Mouse (Mus musculus): ENCODE data around the gene BC048403. TPM values are rescaled to one million over a fixed set of nuclear protein-coding genes. Genes with fewer than 3 reads are reported as not detected.

Gene BC048403
- polyA plus RNA-seq, 1 experiment from 2014 or later = 2.7 TPM

GRCm38 (mm10) chr10:121742336-121742735, 2.6 kb downstream of the BC048403 start:
- H3K4me2 ChIP-seq (ENCODE audit: low read depth) = no peak overlapping the region
- no peaks in the 10 kb centered on the region for H3K27me3 ChIP-seq (ENCODE audit: control insufficient read depth, insufficient read depth, low read length)
- no peak overlapping the region for H3K27ac ChIP-seq (ENCODE audit: low read depth, low read length)
- H3K9me3 ChIP-seq (ENCODE audit: control insufficient read depth, low read length) = no peaks in the 10 kb centered on the region
- 37% methylated on average over 4 of the region's 4 CpGs for WGBS
- H3K4me1 ChIP-seq (ENCODE audit: control insufficient read depth, insufficient read depth, low read length) = peaks cover 4% of the 10 kb centered on the region; the same call in 1 of the 2 replicates
- peaks cover 3% of the 10 kb centered on the region; the same call in 1 of the 2 replicates for H3K36me3 ChIP-seq (ENCODE audit: control insufficient read depth, insufficient read depth, low read length)
- no peak overlapping the region for H3K4me3 ChIP-seq (ENCODE audit: low read depth, low read length)
- ATAC-seq (ENCODE audit: insufficient read depth, low FRiP score, low TSS enrichment) (no peak), DNase-seq (ENCODE audit: low spot score) (no peak)
- H3K9ac ChIP-seq (ENCODE audit: low read length) = no peak overlapping the region

GRCm38 (mm10) chr10:121750175-121750574, 10.4 kb downstream of the BC048403 start:
- Histone ChIP-seq H3K36me3 (ENCODE audit: control insufficient read depth, insufficient read depth, low read length) (peaks cover 3% of the 10 kb centered on the region; the same call in 1 of the 2 replicates), H3K4me1 (ENCODE audit: control insufficient read depth, insufficient read depth, low read length) (no peaks in the 10 kb centered on the region), H3K9ac (ENCODE audit: low read length) (no peak overlapping the region), H3K4me2 (ENCODE audit: low read depth) (no peak overlapping the region), H3K9me3 (ENCODE audit: control insufficient read depth, low read length) (no peaks in the 10 kb centered on the region), H3K4me3 (ENCODE audit: low read depth, low read length) (no peak overlapping the region), H3K27me3 (ENCODE audit: control insufficient read depth, insufficient read depth, low read length) (no peaks in the 10 kb centered on the region), H3K27ac (ENCODE audit: low read depth, low read length) (no peak overlapping the region)
- DNase-seq (ENCODE audit: low spot score) = no peak
- WGBS = 96% methylated on average over 12 of the region's 12 CpGs
- ATAC-seq (ENCODE audit: insufficient read depth, low FRiP score, low TSS enrichment) = no peak

GRCm38 (mm10) chr10:121754237-121754636, 14.5 kb downstream of the BC048403 start:
- Histone ChIP-seq H3K4me2 (ENCODE audit: low read depth) (no peak overlapping the region), H3K9ac (ENCODE audit: low read length) (no peak overlapping the region), H3K4me1 (ENCODE audit: control insufficient read depth, insufficient read depth, low read length) (no peaks in the 10 kb centered on the region), H3K36me3 (ENCODE audit: control insufficient read depth, insufficient read depth, low read length) (no peaks in the 10 kb centered on the region), H3K4me3 (ENCODE audit: low read depth, low read length) (no peak overlapping the region), H3K9me3 (ENCODE audit: control insufficient read depth, low read length) (no peaks in the 10 kb centered on the region), H3K27me3 (ENCODE audit: control insufficient read depth, insufficient read depth, low read length) (no peaks in the 10 kb centered on the region), H3K27ac (ENCODE audit: low read depth, low read length) (no peak overlapping the region)
- DNase-seq (ENCODE audit: low spot score) (no peak), ATAC-seq (ENCODE audit: insufficient read depth, low FRiP score, low TSS enrichment) (no peak)
- WGBS = 85% methylated on average over 5 of the region's 5 CpGs

GRCm38 (mm10) chr10:121755822-121756221, 16.1 kb downstream of the BC048403 start:
- no peaks in the 10 kb centered on the region for H3K4me1 ChIP-seq (ENCODE audit: control insufficient read depth, insufficient read depth, low read length)
- ATAC-seq (ENCODE audit: insufficient read depth, low FRiP score, low TSS enrichment) (no peak), DNase-seq (ENCODE audit: low spot score) (no peak)
- no peaks in the 10 kb centered on the region for H3K36me3 ChIP-seq (ENCODE audit: control insufficient read depth, insufficient read depth, low read length)
- no peak overlapping the region for H3K4me2 ChIP-seq (ENCODE audit: low read depth)
- no peak overlapping the region for H3K9ac ChIP-seq (ENCODE audit: low read length)
- H3K4me3 ChIP-seq (ENCODE audit: low read depth, low read length) = no peak overlapping the region
- H3K27me3 ChIP-seq (ENCODE audit: control insufficient read depth, insufficient read depth, low read length) = no peaks in the 10 kb centered on the region
- 19% methylated on average over 1 of the region's 1 CpGs for WGBS
- no peaks in the 10 kb centered on the region for H3K9me3 ChIP-seq (ENCODE audit: control insufficient read depth, low read length)
- no peak overlapping the region for H3K27ac ChIP-seq (ENCODE audit: low read depth, low read length)

- H3K9me3 ChIP-seq (ENCODE audit: control insufficient read depth, low read length) = no peaks in the 10 kb centered on the region
- no peak overlapping the region for H3K4me3 ChIP-seq (ENCODE audit: low read depth, low read length)
- H3K4me1 ChIP-seq (ENCODE audit: control insufficient read depth, insufficient read depth, low read length) = no peaks in the 10 kb centered on the region
- no peak overlapping the region for H3K9ac ChIP-seq (ENCODE audit: low read length)
- H3K27ac ChIP-seq (ENCODE audit: low read depth, low read length) = no peak overlapping the region
- DNase-seq (ENCODE audit: low spot score) = no peak
- H3K4me2 ChIP-seq (ENCODE audit: low read depth) = no peak overlapping the region
- WGBS = 85% methylated on average over 4 of the region's 4 CpGs
- H3K36me3 ChIP-seq (ENCODE audit: control insufficient read depth, insufficient read depth, low read length) = no peaks in the 10 kb centered on the region
- no peaks in the 10 kb centered on the region for H3K27me3 ChIP-seq (ENCODE audit: control insufficient read depth, insufficient read depth, low read length)
- no peak for ATAC-seq (ENCODE audit: insufficient read depth, low FRiP score, low TSS enrichment)
Observed at GRCm38 (mm10) chr10:121756677-121757076, 16.9 kb downstream of the BC048403 start.

- H3K4me2 ChIP-seq (ENCODE audit: low read depth) = no peak overlapping the region
- 57% methylated on average over 8 of the region's 8 CpGs for WGBS
- ATAC-seq (ENCODE audit: insufficient read depth, low FRiP score, low TSS enrichment) (no peak), DNase-seq (ENCODE audit: low spot score) (peak; percentile 30)
- no peak overlapping the region for H3K27ac ChIP-seq (ENCODE audit: low read depth, low read length)
- no peaks in the 10 kb centered on the region for H3K4me1 ChIP-seq (ENCODE audit: control insufficient read depth, insufficient read depth, low read length)
- H3K9ac ChIP-seq (ENCODE audit: low read length) = no peak overlapping the region
- no peaks in the 10 kb centered on the region for H3K9me3 ChIP-seq (ENCODE audit: control insufficient read depth, low read length)
- H3K27me3 ChIP-seq (ENCODE audit: control insufficient read depth, insufficient read depth, low read length) = no peaks in the 10 kb centered on the region
- no peaks in the 10 kb centered on the region for H3K36me3 ChIP-seq (ENCODE audit: control insufficient read depth, insufficient read depth, low read length)
- no peak overlapping the region for H3K4me3 ChIP-seq (ENCODE audit: low read depth, low read length)
Observed at GRCm38 (mm10) chr10:121759095-121759494, 19.4 kb downstream of the BC048403 start.

- no peaks in the 10 kb centered on the region for H3K36me3 ChIP-seq (ENCODE audit: control insufficient read depth, insufficient read depth, low read length)
- H3K9me3 ChIP-seq (ENCODE audit: control insufficient read depth, low read length) = no peaks in the 10 kb centered on the region
- no peaks in the 10 kb centered on the region for H3K27me3 ChIP-seq (ENCODE audit: control insufficient read depth, insufficient read depth, low read length)
- no peaks in the 10 kb centered on the region for H3K4me1 ChIP-seq (ENCODE audit: control insufficient read depth, insufficient read depth, low read length)
- no peak overlapping the region for H3K4me3 ChIP-seq (ENCODE audit: low read depth, low read length)
- H3K9ac ChIP-seq (ENCODE audit: low read length) = no peak overlapping the region
- no peak for ATAC-seq (ENCODE audit: insufficient read depth, low FRiP score, low TSS enrichment)
- no peak overlapping the region for H3K4me2 ChIP-seq (ENCODE audit: low read depth)
- no peak overlapping the region for H3K27ac ChIP-seq (ENCODE audit: low read depth, low read length)
- no peak for DNase-seq (ENCODE audit: low spot score)
- WGBS = 88% methylated on average over 9 of the region's 9 CpGs
Observed at GRCm38 (mm10) chr10:121762141-121762540, 22.4 kb downstream of the BC048403 start.

- H3K9me3 ChIP-seq (ENCODE audit: control insufficient read depth, low read length) = no peaks in the 10 kb centered on the region
- H3K27me3 ChIP-seq (ENCODE audit: control insufficient read depth, insufficient read depth, low read length) = no peaks in the 10 kb centered on the region
- DNase-seq (ENCODE audit: low spot score) = no peak
- H3K36me3 ChIP-seq (ENCODE audit: control insufficient read depth, insufficient read depth, low read length) = no peaks in the 10 kb centered on the region
- no peak overlapping the region for H3K4me3 ChIP-seq (ENCODE audit: low read depth, low read length)
- no peak overlapping the region for H3K9ac ChIP-seq (ENCODE audit: low read length)
- no peak for ATAC-seq (ENCODE audit: insufficient read depth, low FRiP score, low TSS enrichment)
- H3K27ac ChIP-seq (ENCODE audit: low read depth, low read length) = no peak overlapping the region
- H3K4me1 ChIP-seq (ENCODE audit: control insufficient read depth, insufficient read depth, low read length) = no peaks in the 10 kb centered on the region
- H3K4me2 ChIP-seq (ENCODE audit: low read depth) = no peak overlapping the region
- WGBS = 90% methylated on average over 8 of the region's 13 CpGs
Observed at GRCm38 (mm10) chr10:121763191-121763590, 23.5 kb downstream of the BC048403 start.

GRCm38 (mm10) chr10:121764469-121765173, 24.9 kb downstream of the BC048403 start:
- Histone ChIP-seq H3K27ac (ENCODE audit: low read depth, low read length) (no peak overlapping the region), H3K27me3 (ENCODE audit: control insufficient read depth, insufficient read depth, low read length) (no peaks in the 10 kb centered on the region), H3K4me3 (ENCODE audit: low read depth, low read length) (no peak overlapping the region), H3K9me3 (ENCODE audit: control insufficient read depth, low read length) (no peaks in the 10 kb centered on the region), H3K4me2 (ENCODE audit: low read depth) (no peak overlapping the region), H3K9ac (ENCODE audit: low read length) (no peak overlapping the region), H3K4me1 (ENCODE audit: control insufficient read depth, insufficient read depth, low read length) (no peaks in the 10 kb centered on the region), H3K36me3 (ENCODE audit: control insufficient read depth, insufficient read depth, low read length) (no peaks in the 10 kb centered on the region)
- WGBS = 86% methylated on average over 13 of the region's 13 CpGs
- no peak for DNase-seq (ENCODE audit: low spot score)
- peak; percentile 28; the same call in 1 of the 2 replicates for ATAC-seq (ENCODE audit: insufficient read depth, low FRiP score, low TSS enrichment)

Measured in neural tube, embryonic 11.5 days (tissue).